Mouse (Mus musculus) heart, adult 2 months (tissue): Measurements from ENCODE around the gene Fcgrt. TPM values are rescaled to one million over a fixed set of nuclear protein-coding genes. Genes with fewer than 3 reads are reported as not detected.

Source experiments
- DNase-seq, 2 experiments: peaks; one replicate each; pipeline ENCODE4 v3.0.0; 2021
- H3K27ac ChIP-seq: fragments of 200-600 bp; 2 replicates; pipeline ENCODE4 v1.8.1; 2022
- H3K27me3 ChIP-seq: fragments of 200-500 bp; 2 replicates; pipeline ENCODE4 v1.6.1; 2012; ENCODE audit warnings: mild to moderate bottlenecking, low read length, inconsistent platforms, mixed read lengths; ENCODE audit not compliant: control insufficient read depth, insufficient read depth
- H3K36me3 ChIP-seq: fragments of 200-500 bp; 2 replicates; pipeline ENCODE4 v1.6.1; 2012; ENCODE audit warnings: low read length, inconsistent platforms; ENCODE audit not compliant: control insufficient read depth, insufficient read depth
- H3K4me1 ChIP-seq: fragments of 200-500 bp; 2 replicates; pipeline ENCODE4 v1.6.1; 2011; ENCODE audit warnings: low read length; ENCODE audit not compliant: control insufficient read depth, insufficient read depth
- H3K4me3 ChIP-seq: fragments of 200-600 bp; 2 replicates; pipeline ENCODE4 v1.8.1; 2022
- H3K79me2 ChIP-seq: fragments of 200-500 bp; replicated peaks from 2 replicates; pipeline ENCODE4 v1.6.1; 2012; ENCODE audit warnings: mild to moderate bottlenecking, inconsistent platforms, low read length, moderate library complexity, mixed read lengths; ENCODE audit not compliant: control insufficient read depth, insufficient read depth
- H3K9ac ChIP-seq: fragments of 200-500 bp; 2 replicates; pipeline ENCODE4 v1.6.1; 2012; ENCODE audit warnings: low read depth, mild to moderate bottlenecking, control low read depth, inconsistent platforms, low read length, mixed read lengths
- CTCF ChIP-seq: fragments of 200-600 bp; IDR thresholded peaks from 2 replicates; pipeline ENCODE4 v1.8.1; 2022; ENCODE audit warnings: antibody characterized with exemption, mild to moderate bottlenecking, moderate library complexity
- EP300 ChIP-seq: fragments of 200-500 bp; IDR thresholded peaks from 2 replicates; pipeline ENCODE4 v1.6.1; 2011; ENCODE audit warnings: low read depth, low read length, control low read depth; ENCODE audit not compliant: insufficient read depth
- POLR2A ChIP-seq: fragments of 200-500 bp; IDR thresholded peaks from 2 replicates; pipeline ENCODE4 v1.6.1; 2011; ENCODE audit warnings: mild to moderate bottlenecking, low read depth, low read length, control low read depth; ENCODE audit not compliant: insufficient read depth
- WGBS: fragments of 180-500 bp; shearing (Covaris S2); methylation state at CpG from one replicate; pipeline ENCODE4 v1.1.7; 2018; 5-methylcytosine and 5-hydroxymethylcytosine counted together
- intact Hi-C: fragments of 180-260 bp; cut with DNase I; formaldehyde crosslinking; loops from one replicate; pipeline ENCODE4 v1.15.1; 2025
- polyA plus RNA-seq: library from polyadenylated mRNA; depleted of rRNA; stranded (reverse); fragments of >200 nt; gene quantifications from 2 replicates; pipeline ENCODE4 v1.2.3, GENCODE M21; 2012
- total RNA-seq, 2 experiments: library from RNA; stranded (reverse); gene quantifications; 2 replicates each; pipeline ENCODE4 v1.2.3; 2021

Fcgrt gene
- total and polyA plus RNA-seq, 3 experiments, result 60.3 to 82.8 (median 67.5) TPM

DNA sequence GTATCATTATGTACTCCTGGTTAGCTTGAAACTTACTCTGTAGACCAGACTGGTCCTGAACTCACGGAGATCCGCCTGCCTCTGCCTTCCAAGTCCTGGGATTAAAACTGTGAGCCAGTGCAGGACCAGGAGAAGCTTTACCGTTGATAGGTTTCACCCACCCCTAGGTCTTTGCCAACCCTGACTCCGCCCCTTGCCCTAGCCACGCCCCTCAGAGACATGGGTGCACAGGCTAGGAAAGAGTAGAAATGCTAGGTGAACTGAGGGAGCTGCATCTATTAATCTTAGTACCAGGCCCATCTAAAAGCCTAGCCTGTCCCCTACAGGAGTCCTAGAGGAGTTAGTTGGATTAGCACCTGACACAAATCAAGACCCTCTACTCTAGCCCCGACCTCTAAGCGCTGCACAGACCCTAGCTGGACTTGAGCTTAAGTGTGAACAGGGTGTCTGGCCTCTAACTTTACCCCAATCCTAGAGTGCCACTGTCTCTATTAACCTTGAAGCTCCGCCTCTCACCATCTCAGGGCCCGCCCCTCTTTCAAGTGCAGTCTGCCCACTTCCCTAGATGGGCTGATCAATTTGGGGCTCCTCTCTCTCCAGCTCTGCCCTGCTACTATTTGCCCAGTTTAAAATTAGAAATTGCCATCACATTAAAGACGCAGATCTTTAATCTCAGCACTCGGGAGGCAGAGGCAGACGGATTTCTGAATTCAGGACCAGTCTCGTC, 13.2 kb downstream of the Fcgrt start:
- Histone ChIP-seq H3K4me1 (0 out of 2 replicates have a peak, but pooled peaks cover 1% of the 10 kb centered on the region), H3K79me2 (no peaks in the 10 kb centered on the region), H3K4me3 (no peak overlapping the region), H3K27ac (no peak overlapping the region), H3K36me3 (no peaks in the 10 kb centered on the region), H3K9ac (no peak overlapping the region), H3K27me3 (no peaks in the 10 kb centered on the region)
- intact Hi-C loops, result no loop called here
- no peak for TF ChIP-seq EP300
- TF ChIP-seq POLR2A, result no peak
- TF ChIP-seq CTCF, result no peak
- 84% methylated on average over 13 of the region's 13 CpGs for WGBS
- no peak for DNase-seq

DNA sequence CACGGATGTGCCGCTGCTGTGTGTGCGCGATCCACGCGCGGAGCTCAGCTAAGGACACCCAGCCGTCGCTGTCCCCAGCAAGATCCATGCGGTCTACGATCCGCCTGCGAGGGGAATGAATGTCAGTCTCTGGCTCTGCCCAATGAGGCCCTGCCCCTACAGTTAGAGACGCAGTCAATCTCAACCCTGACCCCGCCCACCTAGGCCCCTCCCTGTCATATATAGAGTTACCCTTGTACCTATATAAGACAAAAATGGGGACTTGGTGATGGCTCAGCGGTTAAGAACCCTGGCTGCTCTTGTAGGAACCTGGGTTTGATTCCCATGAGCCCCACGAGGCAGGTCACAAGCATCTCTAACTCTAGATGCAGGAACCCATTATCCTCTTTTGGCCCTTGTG, 15.1 kb downstream of the Fcgrt start:
- no peaks in the 10 kb centered on the region for H3K27me3 ChIP-seq
- WGBS, result 94% methylated on average over 17 of the region's 17 CpGs
- 0 out of 2 replicates have a peak, but pooled peaks cover 1% of the 10 kb centered on the region for H3K4me1 ChIP-seq
- DNase-seq, result no peak
- TF ChIP-seq EP300, result no peak
- TF ChIP-seq CTCF, result no peak
- no peak for TF ChIP-seq POLR2A
- no peak overlapping the region for H3K9ac ChIP-seq
- H3K27ac ChIP-seq, result no peak overlapping the region
- H3K79me2 ChIP-seq, result no peaks in the 10 kb centered on the region
- no peak overlapping the region for H3K4me3 ChIP-seq
- H3K36me3 ChIP-seq, result no peaks in the 10 kb centered on the region
- intact Hi-C loops, result no loop called here

DNA sequence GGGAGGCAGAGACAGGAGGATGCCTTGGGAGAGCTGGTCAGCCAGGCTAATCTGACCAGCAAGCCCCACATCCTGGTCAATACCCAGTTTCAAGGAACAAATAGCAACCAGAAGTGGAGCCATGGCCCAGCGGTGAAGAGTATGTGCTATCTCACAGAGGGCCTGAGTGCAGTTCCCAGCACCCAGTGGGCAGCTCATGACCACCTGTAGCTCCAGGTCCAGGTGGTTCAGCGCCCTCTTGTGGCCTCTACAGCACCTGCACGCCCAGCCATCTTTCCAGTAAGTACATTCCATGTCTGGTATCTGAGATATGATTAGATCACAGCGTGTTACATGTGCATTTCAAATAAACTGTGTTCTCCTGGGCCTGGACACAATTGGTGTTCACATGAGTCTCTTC, 17.6 kb downstream of the Fcgrt start:
- TF ChIP-seq CTCF (peak; percentile 29), EP300 (no peak)
- DNase-seq, result no peak
- Histone ChIP-seq H3K4me1 (peaks cover 4% of the 10 kb centered on the region), H3K36me3 (no peaks in the 10 kb centered on the region), H3K27ac (no peak overlapping the region), H3K4me3 (no peak overlapping the region), H3K79me2 (no peaks in the 10 kb centered on the region), H3K9ac (no peak overlapping the region), H3K27me3 (no peaks in the 10 kb centered on the region)
- intact Hi-C loops, result no loop called here
- WGBS, result 76% methylated on average over 4 of the region's 4 CpGs

DNA sequence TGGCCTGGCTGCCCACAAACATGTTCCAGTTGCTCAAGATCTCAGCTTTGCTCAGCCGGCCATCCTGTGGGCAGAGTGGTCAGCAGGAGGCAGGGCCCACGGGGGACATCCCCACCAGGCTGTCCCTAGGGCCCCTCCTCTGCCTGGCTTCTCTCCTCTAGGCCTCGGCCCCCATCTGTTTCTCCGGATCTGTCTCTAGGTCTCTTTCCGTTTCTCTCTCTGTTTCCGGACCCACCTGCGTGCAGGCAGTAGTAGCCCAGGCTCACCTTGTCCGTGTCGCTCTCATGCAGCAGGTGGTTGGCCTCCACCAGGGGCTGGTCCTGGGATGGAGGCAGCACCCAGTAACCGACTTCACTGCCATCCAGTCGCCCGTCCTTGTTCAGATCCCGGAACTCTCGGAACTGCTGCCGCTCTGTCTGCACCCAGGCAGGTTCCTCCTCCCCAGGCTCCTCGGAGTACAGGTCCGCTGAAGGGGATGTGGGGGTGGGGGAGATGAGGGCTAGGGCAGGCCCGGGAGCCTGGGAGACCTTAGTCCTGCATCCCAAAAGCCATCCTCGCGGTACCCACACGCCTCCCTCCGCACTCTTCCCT, 20.3 kb downstream of the Fcgrt start:
- Histone ChIP-seq H3K36me3 (no peaks in the 10 kb centered on the region), H3K4me3 (no peak overlapping the region), H3K4me1 (peaks cover 6% of the 10 kb centered on the region), H3K27ac (peak overlapping the region; percentile 83), H3K9ac (no peak overlapping the region), H3K27me3 (no peaks in the 10 kb centered on the region), H3K79me2 (no peaks in the 10 kb centered on the region)
- TF ChIP-seq POLR2A (no peak), EP300 (no peak), CTCF (no peak)
- intact Hi-C loops, result loop anchor here (2.0 kb wide), 1 partner anchor 19 kb away; the partner anchor contains the start of gene Fcgrt
- DNase-seq, result no peak
- WGBS, result 76% methylated on average over 22 of the region's 22 CpGs

DNA sequence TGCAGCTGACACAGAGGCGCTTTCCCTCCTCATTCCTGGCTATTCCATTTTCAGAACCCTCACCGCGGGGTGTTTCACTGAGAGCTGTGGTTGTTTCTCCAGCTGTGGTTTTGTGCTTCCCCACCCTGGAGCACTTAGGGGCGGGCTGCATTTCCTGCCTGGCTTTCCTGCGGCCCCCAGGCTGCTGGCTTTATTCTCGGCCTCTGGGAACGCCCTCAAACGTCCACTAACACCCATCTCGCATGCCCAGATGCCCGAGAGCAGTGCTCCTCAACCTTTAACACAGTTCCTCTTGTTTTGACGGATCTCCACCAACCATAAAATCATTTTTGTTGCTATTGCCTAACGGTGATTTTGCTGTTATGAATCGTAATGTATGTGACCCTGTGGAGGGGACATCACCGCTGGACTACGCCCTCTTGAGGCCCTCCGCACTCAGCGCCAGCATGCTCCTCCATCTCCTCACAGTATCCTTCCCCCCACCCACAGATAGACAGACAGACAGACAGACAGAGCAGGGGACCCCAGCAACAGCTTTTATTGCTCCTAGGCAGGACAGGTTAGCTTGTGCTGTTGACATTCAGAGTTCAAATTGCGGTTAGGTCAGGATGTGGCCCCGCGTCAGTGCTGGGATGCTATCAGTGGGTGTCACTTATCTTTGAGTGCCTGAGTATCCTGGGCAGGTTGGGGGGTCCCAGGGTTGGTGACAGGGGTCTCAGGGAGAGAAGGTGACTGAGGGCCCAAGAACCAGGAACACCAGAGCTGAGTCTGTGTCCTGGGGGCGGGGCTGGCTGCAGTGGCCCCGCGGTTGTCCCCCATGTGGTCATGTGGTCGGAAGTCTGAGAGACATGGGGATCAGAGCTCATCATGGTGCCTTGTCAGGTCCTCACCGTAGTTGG, 21.0 kb downstream of the Fcgrt start:
- Histone ChIP-seq H3K9ac (peak overlapping the region; percentile 51), H3K27ac (peak overlapping the region; percentile 83), H3K79me2 (no peaks in the 10 kb centered on the region), H3K4me3 (peak overlapping the region; percentile 22; the same call in 1 of the 2 replicates), H3K4me1 (peaks cover 6% of the 10 kb centered on the region), H3K27me3 (no peaks in the 10 kb centered on the region), H3K36me3 (no peaks in the 10 kb centered on the region)
- peak; percentile 75 to 84 for DNase-seq
- intact Hi-C loops, result loop anchor here (2.0 kb wide), 1 partner anchor 20 kb away; the partner anchor contains the start of gene Fcgrt
- TF ChIP-seq CTCF (peak; percentile 39), EP300 (peak; percentile 62; the same call in 1 of the 2 replicates), POLR2A (no peak; the same call in none of the 2 replicates)
- WGBS, result 45% methylated on average over 25 of the region's 25 CpGs

DNA sequence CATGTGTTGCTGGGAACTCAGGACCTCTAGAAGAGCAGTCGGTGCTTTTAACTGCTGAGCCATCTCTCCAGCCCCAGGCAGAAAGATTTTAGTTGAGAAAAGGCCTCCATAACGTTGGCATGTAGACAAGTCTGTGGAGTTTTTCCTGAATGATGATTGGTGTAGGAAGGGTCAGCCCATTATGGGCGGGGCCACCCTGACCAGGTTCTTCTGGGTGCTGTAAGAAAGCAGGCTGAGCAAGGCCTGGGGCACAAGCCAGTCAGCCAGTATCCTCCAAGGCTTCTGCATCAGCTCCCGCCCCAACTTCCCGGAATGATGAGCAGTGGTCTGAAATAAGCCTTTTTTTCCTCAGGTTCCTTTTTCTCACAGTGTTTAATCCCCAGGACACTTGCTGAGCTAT, 22.6 kb downstream of the Fcgrt start:
- Histone ChIP-seq H3K79me2 (no peaks in the 10 kb centered on the region), H3K27ac (peak overlapping the region; percentile 83), H3K4me3 (no peak overlapping the region), H3K27me3 (no peaks in the 10 kb centered on the region), H3K4me1 (peaks cover 6% of the 10 kb centered on the region), H3K9ac (no peak overlapping the region), H3K36me3 (no peaks in the 10 kb centered on the region)
- no peak for DNase-seq
- TF ChIP-seq CTCF, result no peak
- TF ChIP-seq EP300, result no peak
- TF ChIP-seq POLR2A, result no peak
- WGBS, result 60% methylated on average over 5 of the region's 5 CpGs
- intact Hi-C loops, result no loop called here
